Mouse (Mus musculus) lung, embryonic 14.5 days (tissue): ENCODE measurements at regions not wholly inside any gene's neighbourhood (a gene's known extent, or its start where the extent isn't known, plus 50 kb on each side); places are given as distances from the start of the nearest gene placed in this dataset.

ENCODE experiments used
- ATAC-seq: fragments of 200-750 bp; cut with Nextera tagmentation; 2 replicates; pipeline ENCODE4 v1.8.0; 2017; ENCODE audit warnings: mild to moderate bottlenecking, moderate TSS enrichment, moderate library complexity; ENCODE audit not compliant: insufficient read depth
- DNase-seq: peaks from one replicate; pipeline ENCODE4 v3.0.0-alpha.2; 2015
- H3K27ac ChIP-seq: fragments of 300-500 bp; sonication (generic); 2 replicates; pipeline ENCODE4 v1.5.1; 2014; ENCODE audit warnings: low read depth, mild to moderate bottlenecking, moderate library complexity
- H3K27me3 ChIP-seq: fragments of 300-500 bp; sonication (generic); 2 replicates; pipeline ENCODE4 v1.6.1; 2014; ENCODE audit warnings: low read length, control low read depth; ENCODE audit not compliant: insufficient read depth
- H3K36me3 ChIP-seq: fragments of 300-500 bp; sonication (generic); 2 replicates; pipeline ENCODE4 v1.6.1; 2014; ENCODE audit warnings: control low read depth; ENCODE audit not compliant: insufficient read depth
- H3K4me1 ChIP-seq: fragments of 300-500 bp; sonication (generic); 2 replicates; pipeline ENCODE4 v1.6.1; 2014; ENCODE audit warnings: antibody characterized with exemption, control low read depth; ENCODE audit not compliant: insufficient read depth
- H3K4me2 ChIP-seq: fragments of 300-500 bp; sonication (generic); 2 replicates; pipeline ENCODE4 v1.6.1; 2014; ENCODE audit warnings: mild to moderate bottlenecking
- H3K4me3 ChIP-seq: fragments of 300-500 bp; sonication (generic); 2 replicates; pipeline ENCODE4 v1.5.1; 2014; ENCODE audit warnings: low read depth, low read length
- H3K9ac ChIP-seq: fragments of 300-500 bp; sonication (generic); 2 replicates; pipeline ENCODE4 v1.6.1; 2014
- H3K9me3 ChIP-seq: fragments of 300-500 bp; sonication (generic); 2 replicates; pipeline ENCODE4 v1.6.1; 2016; ENCODE audit warnings: low read depth, low read length, control low read depth
- CTCF ChIP-seq: IDR thresholded peaks from 2 replicates; pipeline ENCODE4 v1.5.1; 2016; ENCODE audit warnings: antibody characterized with exemption, low read depth
- WGBS: fragments of 180-500 bp; shearing (Covaris S2); extraction: QIAGEN DNeasy Blood & Tissue Kit; methylation state at CpG from one replicate; pipeline ENCODE4 v1.1.7; 2014; 5-methylcytosine and 5-hydroxymethylcytosine counted together

DNA sequence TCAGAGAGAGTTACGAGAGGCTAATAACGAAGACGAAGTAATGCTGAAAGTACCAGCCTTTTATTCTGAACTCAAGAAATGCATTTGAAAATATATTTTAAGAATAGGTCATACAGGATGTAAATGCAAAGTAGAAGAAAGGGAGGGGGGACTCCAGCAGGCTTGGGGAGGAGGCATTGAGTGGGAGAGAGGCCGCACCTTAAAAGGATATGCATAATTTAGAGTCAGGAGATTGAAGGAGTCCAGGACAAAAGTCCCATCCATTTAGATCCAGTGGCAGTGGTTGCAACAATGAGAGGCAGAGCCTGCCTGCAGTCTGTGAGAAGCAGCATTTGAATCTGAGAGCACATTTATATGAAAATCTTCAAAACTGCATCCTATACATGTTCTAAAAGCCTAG, 186.1 kb downstream of the Psat1 start:
- Histone ChIP-seq H3K9ac (no peak overlapping the region), H3K27ac (no peak overlapping the region), H3K4me3 (no peak overlapping the region), H3K36me3 (no peaks in the 10 kb centered on the region), H3K4me1 (no peaks in the 10 kb centered on the region), H3K27me3 (no peaks in the 10 kb centered on the region), H3K9me3 (no peaks in the 10 kb centered on the region), H3K4me2 (no peak overlapping the region)
- TF ChIP-seq CTCF, result no peak
- DNase-seq (no peak), ATAC-seq (no peak)
- WGBS, result 92% methylated on average over 4 of the region's 4 CpGs

DNA sequence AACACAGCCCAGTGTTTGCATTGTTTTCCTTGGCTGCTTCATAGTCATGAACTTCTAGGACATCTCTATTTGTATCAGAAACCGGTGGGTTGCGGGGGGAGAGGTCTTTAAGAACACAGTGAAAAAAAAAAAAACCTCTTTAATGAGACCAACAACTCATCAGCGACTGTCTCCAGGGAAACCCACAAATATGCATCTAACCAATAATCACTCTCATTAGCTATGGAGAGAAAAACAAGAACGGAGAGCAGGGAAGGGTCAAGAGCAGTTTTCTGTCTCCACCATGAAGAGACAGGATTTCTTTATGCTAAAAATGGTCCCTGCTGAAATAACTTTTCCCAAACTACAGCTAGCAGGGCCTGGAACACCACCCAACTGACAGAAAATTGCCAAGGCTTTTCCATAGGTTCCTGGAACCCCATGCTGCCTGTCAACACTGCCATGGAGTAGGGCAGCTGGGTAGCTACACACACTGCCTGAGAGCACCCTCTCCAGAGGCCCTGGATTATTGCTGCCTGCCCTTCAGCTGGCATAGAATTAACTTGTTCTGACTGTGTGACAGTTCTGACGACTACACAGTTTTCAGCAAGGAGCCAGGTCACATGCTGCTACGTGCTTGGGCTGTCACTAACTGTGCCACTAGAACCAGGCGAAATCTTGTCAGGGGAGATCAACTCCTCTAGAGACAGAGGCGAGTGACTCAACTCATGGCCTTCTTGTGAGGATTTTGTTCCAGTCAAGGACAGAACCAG, 201.9 kb downstream of the Psat1 start:
- Histone ChIP-seq H3K9me3 (no peaks in the 10 kb centered on the region), H3K4me1 (no peaks in the 10 kb centered on the region), H3K9ac (no peak overlapping the region), H3K27me3 (no peaks in the 10 kb centered on the region), H3K4me2 (no peak overlapping the region), H3K4me3 (no peak overlapping the region), H3K36me3 (no peaks in the 10 kb centered on the region), H3K27ac (no peak overlapping the region)
- no peak for DNase-seq
- no peak for TF ChIP-seq CTCF
- WGBS, result 76% methylated on average over 8 of the region's 8 CpGs
- ATAC-seq, result no peak

DNA sequence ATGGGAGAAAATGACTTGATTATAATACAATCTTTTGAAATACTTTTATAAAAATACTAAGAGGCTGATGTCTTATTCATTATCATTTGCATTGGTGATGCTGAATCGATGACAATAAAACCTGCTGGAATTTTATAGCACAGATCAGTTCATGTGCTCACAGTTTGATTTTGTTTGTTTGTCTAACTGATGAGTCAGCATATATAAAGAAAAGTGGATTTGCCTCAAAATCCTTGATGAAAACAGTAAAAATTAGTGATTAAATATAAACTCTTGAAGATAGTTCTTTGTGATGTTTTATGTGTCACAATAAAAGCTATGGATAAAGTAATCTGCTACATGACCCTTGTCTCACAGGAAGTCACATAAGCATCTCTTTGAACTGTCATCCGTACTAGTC, 210.9 kb downstream of the Psat1 start:
- ATAC-seq, result no peak
- WGBS, result 69% methylated on average over 2 of the region's 2 CpGs

GRCm38 (mm10) chr19:15726785-15727406, 220.2 kb downstream of the Psat1 start:
- no peak for TF ChIP-seq CTCF
- no peak overlapping the region for H3K4me2 ChIP-seq

More for the DNA sequence above, 210.9 kb downstream of the Psat1 start:
- Histone ChIP-seq H3K27ac (no peak overlapping the region), H3K4me3 (no peak overlapping the region), H3K4me2 (no peak overlapping the region), H3K9me3 (no peaks in the 10 kb centered on the region), H3K27me3 (no peaks in the 10 kb centered on the region), H3K36me3 (no peaks in the 10 kb centered on the region), H3K9ac (no peak overlapping the region), H3K4me1 (no peaks in the 10 kb centered on the region)
- no peak for TF ChIP-seq CTCF
- DNase-seq, result no peak

GRCm38 (mm10) chr19:15692379-15693023, 254.6 kb downstream of the Psat1 start:
- no peak overlapping the region for H3K4me3 ChIP-seq
- DNase-seq, result no peak
- H3K36me3 ChIP-seq, result no peaks in the 10 kb centered on the region
- H3K4me2 ChIP-seq, result no peak overlapping the region
- H3K4me1 ChIP-seq, result no peaks in the 10 kb centered on the region
- H3K27me3 ChIP-seq, result no peaks in the 10 kb centered on the region
- no peak for TF ChIP-seq CTCF
- no peak overlapping the region for H3K9ac ChIP-seq
- no peaks in the 10 kb centered on the region for H3K9me3 ChIP-seq
- 77% methylated on average over 3 of the region's 3 CpGs for WGBS
- H3K27ac ChIP-seq, result no peak overlapping the region
- ATAC-seq, result no peak

More at GRCm38 (mm10) chr19:15726785-15727406, 220.2 kb downstream of the Psat1 start:
- H3K27me3 ChIP-seq, result no peaks in the 10 kb centered on the region
- no peaks in the 10 kb centered on the region for H3K9me3 ChIP-seq
- ATAC-seq, result no peak
- H3K4me1 ChIP-seq, result no peaks in the 10 kb centered on the region
- no peaks in the 10 kb centered on the region for H3K36me3 ChIP-seq
- no peak overlapping the region for H3K9ac ChIP-seq
- no peak overlapping the region for H3K4me3 ChIP-seq
- no peak overlapping the region for H3K27ac ChIP-seq
- WGBS, result 63% methylated on average over 13 of the region's 13 CpGs
- no peak for DNase-seq

DNA sequence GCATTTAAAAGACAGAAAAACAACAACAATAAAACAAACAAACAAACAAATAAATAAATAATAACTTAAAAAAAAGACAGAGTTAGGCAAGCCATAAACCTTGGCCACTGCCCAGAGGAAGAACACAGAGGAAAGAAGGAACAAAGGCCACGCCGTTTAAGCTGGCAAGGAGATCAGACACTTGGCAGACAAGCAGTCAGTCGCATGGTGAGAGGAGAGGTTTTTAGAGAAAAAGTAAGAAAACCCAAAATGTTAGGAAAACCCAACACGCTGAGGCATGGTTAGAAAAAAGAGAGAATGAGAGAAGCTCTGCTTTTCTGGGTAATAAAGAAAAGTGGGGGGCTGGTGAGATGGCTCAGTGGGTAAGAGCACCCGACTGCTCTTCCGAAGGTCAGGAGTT, 277.1 kb downstream of the Psat1 start:
- no peaks in the 10 kb centered on the region for H3K36me3 ChIP-seq
- no peak overlapping the region for H3K4me2 ChIP-seq
- H3K9me3 ChIP-seq, result no peaks in the 10 kb centered on the region
- no peaks in the 10 kb centered on the region for H3K27me3 ChIP-seq
- 0 out of 2 replicates have a peak, but pooled peaks cover 2% of the 10 kb centered on the region for H3K4me1 ChIP-seq
- no peak for TF ChIP-seq CTCF
- ATAC-seq (peak; percentile 64), DNase-seq (peak; percentile 81)
- 64% methylated on average over 6 of the region's 6 CpGs for WGBS
- H3K4me3 ChIP-seq, result no peak overlapping the region
- H3K9ac ChIP-seq, result no peak overlapping the region
- no peak overlapping the region for H3K27ac ChIP-seq

DNA sequence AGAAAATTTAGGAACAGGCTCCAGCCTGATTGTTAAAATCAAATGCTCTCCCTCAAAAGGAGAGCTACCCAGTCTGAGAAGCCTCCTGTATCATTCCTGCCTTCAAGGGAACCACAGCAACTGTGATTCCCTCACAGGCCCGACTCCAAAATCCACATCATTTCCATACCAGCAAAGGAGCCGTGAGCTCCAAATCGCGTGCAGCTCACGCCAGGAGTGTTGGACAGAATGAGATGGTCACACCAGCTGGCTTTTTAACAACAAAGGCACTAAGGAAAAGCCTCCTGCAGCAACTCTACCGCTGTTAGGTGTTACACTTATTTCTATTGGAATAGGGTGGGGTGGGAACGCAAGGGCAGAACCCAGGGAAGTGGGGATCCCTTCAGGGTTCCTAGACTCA, 277.6 kb downstream of the Psat1 start:
- 82% methylated on average over 7 of the region's 7 CpGs for WGBS
- TF ChIP-seq CTCF, result no peak
- Histone ChIP-seq H3K9ac (no peak overlapping the region), H3K4me2 (no peak overlapping the region), H3K27me3 (no peaks in the 10 kb centered on the region), H3K4me3 (no peak overlapping the region), H3K36me3 (no peaks in the 10 kb centered on the region), H3K9me3 (no peaks in the 10 kb centered on the region), H3K4me1 (0 out of 2 replicates have a peak, but pooled peaks cover 2% of the 10 kb centered on the region), H3K27ac (no peak overlapping the region)
- no peak for ATAC-seq
- peak; percentile 19 for DNase-seq
